Mouse (Mus musculus) forebrain, embryonic 12.5 days (tissue): Measurements from ENCODE around the gene Gm49711. TPM values are rescaled to one million over a fixed set of nuclear protein-coding genes. Genes with fewer than 3 reads are reported as not detected.
A peak's percentile ranks its signal among the peaks of the same experiment; 100 is the strongest.

Experiments used
- ATAC-seq: fragments of 200-750 bp; cut with Nextera tagmentation; 2 replicates; pipeline ENCODE4 v1.8.0; 2017; ENCODE audit warnings: moderate TSS enrichment; ENCODE audit not compliant: low FRiP score
- H3K27ac ChIP-seq: fragments of 300-500 bp; sonication (generic); 2 replicates; pipeline ENCODE4 v1.5.1; 2016; ENCODE audit warnings: mild to moderate bottlenecking
- H3K27me3 ChIP-seq: fragments of 300-500 bp; sonication (generic); 2 replicates; pipeline ENCODE4 v1.6.1; 2016; ENCODE audit warnings: mild to moderate bottlenecking
- H3K36me3 ChIP-seq: fragments of 300-500 bp; sonication (generic); replicated peaks from 2 replicates; pipeline ENCODE4 v1.6.1; 2016; ENCODE audit warnings: mild to moderate bottlenecking
- H3K4me1 ChIP-seq: fragments of 300-500 bp; sonication (generic); 2 replicates; pipeline ENCODE4 v1.6.1; 2016
- H3K4me2 ChIP-seq: fragments of 300-500 bp; sonication (generic); 2 replicates; pipeline ENCODE4 v1.6.1; 2016; ENCODE audit warnings: mild to moderate bottlenecking, moderate library complexity
- H3K4me3 ChIP-seq: fragments of 300-500 bp; sonication (generic); replicated peaks from 2 replicates; pipeline ENCODE4 v1.5.1; 2016; ENCODE audit warnings: mild to moderate bottlenecking
- H3K9ac ChIP-seq: fragments of 300-500 bp; sonication (generic); 2 replicates; pipeline ENCODE4 v1.6.1; 2016; ENCODE audit warnings: mild to moderate bottlenecking
- H3K9me3 ChIP-seq: fragments of 300-500 bp; sonication (generic); 2 replicates; pipeline ENCODE4 v1.6.1; 2016
- WGBS: fragments of 180-500 bp; shearing (Covaris S2); methylation state at CpG from one replicate; pipeline ENCODE4 v1.1.7; 2016; 5-methylcytosine and 5-hydroxymethylcytosine counted together
- polyA plus RNA-seq: library from polyadenylated mRNA; unstranded; fragments of >200 nt; fragmentation: Nextera tagmentation; extraction: Ambion mirVana; gene quantifications from 2 replicates; pipeline ENCODE4 v1.2.1, GENCODE M21; 2016

The Gm49711 gene
- polyA plus RNA-seq, 1 experiment from 2014 or later, result 0.29 TPM

- Histone ChIP-seq H3K27ac (no peak overlapping the region), H3K9me3 (no peaks in the 10 kb centered on the region), H3K27me3 (peaks cover 7% of the 10 kb centered on the region; the same call in 1 of the 2 replicates), H3K4me1 (peaks cover 23% of the 10 kb centered on the region), H3K9ac (no peak overlapping the region), H3K4me3 (no peak overlapping the region), H3K4me2 (no peak overlapping the region), H3K36me3 (no peaks in the 10 kb centered on the region)
- ATAC-seq, result no peak
- 95% methylated on average over 15 of the region's 15 CpGs for WGBS
These were observed 78.2 kb downstream of the Gm49711 start for GRCm38 (mm10) chr16:92136275-92136674.

- Histone ChIP-seq H3K36me3 (no peaks in the 10 kb centered on the region), H3K27me3 (peaks cover 8% of the 10 kb centered on the region; the same call in 1 of the 2 replicates), H3K4me3 (no peak overlapping the region), H3K9ac (no peak overlapping the region), H3K9me3 (no peaks in the 10 kb centered on the region), H3K27ac (peak overlapping the region; percentile 38), H3K4me1 (peaks cover 39% of the 10 kb centered on the region), H3K4me2 (no peak overlapping the region)
- 23% methylated on average over 15 of the region's 15 CpGs for WGBS
- ATAC-seq, result no peak
These were observed 81.5 kb downstream of the Gm49711 start for GRCm38 (mm10) chr16:92139386-92140261.

GRCm38 (mm10) chr16:92140328-92140727 is 82.2 kb downstream of the Gm49711 start:
- peaks cover 8% of the 10 kb centered on the region; the same call in 1 of the 2 replicates for H3K27me3 ChIP-seq
- H3K27ac ChIP-seq, result no peak overlapping the region
- 68% methylated on average over 9 of the region's 9 CpGs for WGBS
- ATAC-seq, result no peak
- H3K4me1 ChIP-seq, result peaks cover 39% of the 10 kb centered on the region
- H3K4me2 ChIP-seq, result no peak overlapping the region
- H3K4me3 ChIP-seq, result no peak overlapping the region
- H3K9ac ChIP-seq, result no peak overlapping the region
- H3K36me3 ChIP-seq, result no peaks in the 10 kb centered on the region
- H3K9me3 ChIP-seq, result no peaks in the 10 kb centered on the region

- peaks cover 8% of the 10 kb centered on the region; the same call in 1 of the 2 replicates for H3K27me3 ChIP-seq
- H3K4me3 ChIP-seq, result no peak overlapping the region
- H3K4me2 ChIP-seq, result no peak overlapping the region
- no peak overlapping the region for H3K27ac ChIP-seq
- 83% methylated on average over 12 of the region's 12 CpGs for WGBS
- no peak for ATAC-seq
- H3K9ac ChIP-seq, result no peak overlapping the region
- H3K4me1 ChIP-seq, result peaks cover 39% of the 10 kb centered on the region
- no peaks in the 10 kb centered on the region for H3K9me3 ChIP-seq
- H3K36me3 ChIP-seq, result no peaks in the 10 kb centered on the region
These were observed 82.9 kb downstream of the Gm49711 start for GRCm38 (mm10) chr16:92141021-92141420.

- Histone ChIP-seq H3K4me3 (no peak overlapping the region), H3K36me3 (no peaks in the 10 kb centered on the region), H3K9me3 (no peaks in the 10 kb centered on the region), H3K4me1 (peaks cover 39% of the 10 kb centered on the region), H3K27me3 (peaks cover 16% of the 10 kb centered on the region), H3K9ac (no peak overlapping the region), H3K4me2 (no peak overlapping the region), H3K27ac (peak overlapping the region; percentile 63)
- 11% methylated on average over 9 of the region's 9 CpGs for WGBS
- peak; percentile 70 for ATAC-seq
These were observed 84.4 kb downstream of the Gm49711 start for GRCm38 (mm10) chr16:92142426-92143012.

GRCm38 (mm10) chr16:92147631-92148366 is 89.7 kb downstream of the Gm49711 start:
- H3K4me3 ChIP-seq, result no peak overlapping the region
- no peak overlapping the region for H3K4me2 ChIP-seq
- H3K4me1 ChIP-seq, result peaks cover 15% of the 10 kb centered on the region
- no peaks in the 10 kb centered on the region for H3K9me3 ChIP-seq
- H3K27me3 ChIP-seq, result peaks cover 13% of the 10 kb centered on the region
- whole genome bisulfite sequencing, result 90% methylated on average over 12 of the region's 12 CpGs
- no peak overlapping the region for H3K27ac ChIP-seq
- H3K9ac ChIP-seq, result no peak overlapping the region
- no peaks in the 10 kb centered on the region for H3K36me3 ChIP-seq
- no peak for ATAC-seq

GRCm38 (mm10) chr16:92148367-92148728 is 90.2 kb downstream of the Gm49711 start:
- no peak for ATAC-seq
- H3K9me3 ChIP-seq, result no peaks in the 10 kb centered on the region
- 86% methylated on average over 2 of the region's 2 CpGs for WGBS
- no peak overlapping the region for H3K4me2 ChIP-seq
- H3K9ac ChIP-seq, result no peak overlapping the region
- no peak overlapping the region for H3K27ac ChIP-seq
- peaks cover 13% of the 10 kb centered on the region for H3K27me3 ChIP-seq
- no peaks in the 10 kb centered on the region for H3K36me3 ChIP-seq
- no peak overlapping the region for H3K4me3 ChIP-seq
- H3K4me1 ChIP-seq, result peaks cover 15% of the 10 kb centered on the region

GRCm38 (mm10) chr16:92150975-92151374 is 92.9 kb downstream of the Gm49711 start:
- Histone ChIP-seq H3K4me2 (no peak overlapping the region), H3K9me3 (no peaks in the 10 kb centered on the region), H3K36me3 (no peaks in the 10 kb centered on the region), H3K4me1 (peaks cover 17% of the 10 kb centered on the region; the same call in 1 of the 2 replicates), H3K27me3 (peaks cover 18% of the 10 kb centered on the region), H3K9ac (no peak overlapping the region), H3K4me3 (no peak overlapping the region), H3K27ac (no peak overlapping the region)
- WGBS, result 76% methylated on average over 4 of the region's 4 CpGs
- ATAC-seq, result no peak

- ATAC-seq, result peak; percentile 64
- peak overlapping the region; percentile 59 for H3K9ac ChIP-seq
- H3K27me3 ChIP-seq, result peaks cover 12% of the 10 kb centered on the region; the same call in 1 of the 2 replicates
- no peaks in the 10 kb centered on the region for H3K36me3 ChIP-seq
- H3K4me2 ChIP-seq, result peak overlapping the region; percentile 90
- H3K9me3 ChIP-seq, result no peaks in the 10 kb centered on the region
- peaks cover 20% of the 10 kb centered on the region for H3K4me1 ChIP-seq
- H3K4me3 ChIP-seq, result peak overlapping the region; percentile 50
- H3K27ac ChIP-seq, result peak overlapping the region; percentile 71
- 2% methylated on average over 14 of the region's 14 CpGs for WGBS
These were observed 99.9 kb downstream of the Gm49711 start for GRCm38 (mm10) chr16:92158021-92158455.

- peaks cover 12% of the 10 kb centered on the region; the same call in 1 of the 2 replicates for H3K27me3 ChIP-seq
- peak overlapping the region; percentile 59 for H3K9ac ChIP-seq
- no peaks in the 10 kb centered on the region for H3K9me3 ChIP-seq
- H3K27ac ChIP-seq, result peak overlapping the region; percentile 71
- ATAC-seq, result peak; percentile 95
- 5% methylated on average over 23 of the region's 30 CpGs for WGBS
- H3K4me3 ChIP-seq, result peak overlapping the region; percentile 50
- H3K36me3 ChIP-seq, result no peaks in the 10 kb centered on the region
- H3K4me2 ChIP-seq, result peak overlapping the region; percentile 90
- H3K4me1 ChIP-seq, result peaks cover 16% of the 10 kb centered on the region
These were observed 100.5 kb downstream of the Gm49711 start for GRCm38 (mm10) chr16:92158461-92159091.

GRCm38 (mm10) chr16:92159114-92159513 is 101.0 kb downstream of the Gm49711 start:
- Histone ChIP-seq H3K4me1 (peaks cover 16% of the 10 kb centered on the region), H3K9me3 (no peaks in the 10 kb centered on the region), H3K27me3 (peaks cover 12% of the 10 kb centered on the region; the same call in 1 of the 2 replicates), H3K27ac (no peak overlapping the region), H3K4me2 (peak overlapping the region; percentile 90), H3K9ac (no peak overlapping the region), H3K4me3 (peak overlapping the region; percentile 50), H3K36me3 (no peaks in the 10 kb centered on the region)
- 56% methylated on average over 6 of the region's 6 CpGs for WGBS
- ATAC-seq, result no peak
